Mouse (Mus musculus) heart, embryonic 16.5 days (tissue): ENCODE measurements around the gene Rhd. TPM values are rescaled to one million over a fixed set of nuclear protein-coding genes. Genes with fewer than 3 reads are reported as not detected.

Source experiments
- ATAC-seq: fragments of 200-750 bp; cut with Nextera tagmentation; replicated peaks from 2 replicates; pipeline ENCODE4 v1.8.0; 2017; ENCODE audit warnings: moderate number of reproducible peaks; ENCODE audit not compliant: insufficient read depth, low FRiP score; ENCODE audit errors: extremely low read depth
- H3K27ac ChIP-seq: fragments of 300-500 bp; sonication (generic); 2 replicates; pipeline ENCODE4 v1.5.1; 2014; ENCODE audit warnings: mild to moderate bottlenecking, low read length, control low read depth, moderate library complexity
- H3K27me3 ChIP-seq: fragments of 300-500 bp; sonication (generic); 2 replicates; pipeline ENCODE4 v1.6.1; 2014; ENCODE audit warnings: low read length, mixed read lengths; ENCODE audit not compliant: control insufficient read depth, insufficient read depth
- H3K36me3 ChIP-seq: fragments of 300-500 bp; sonication (generic); 2 replicates; pipeline ENCODE4 v1.6.1; 2014; ENCODE audit not compliant: control insufficient read depth, insufficient read depth
- H3K4me1 ChIP-seq: fragments of 300-500 bp; sonication (generic); 2 replicates; pipeline ENCODE4 v1.6.1; 2014; ENCODE audit warnings: low read length, mixed read lengths; ENCODE audit not compliant: control insufficient read depth, insufficient read depth
- H3K4me2 ChIP-seq: fragments of 300-500 bp; sonication (generic); 2 replicates; pipeline ENCODE4 v1.6.1; 2014; ENCODE audit warnings: low read depth, mild to moderate bottlenecking, control low read depth, low read length
- H3K4me3 ChIP-seq: fragments of 300-500 bp; sonication (generic); 2 replicates; pipeline ENCODE4 v1.5.1; 2014; ENCODE audit warnings: mild to moderate bottlenecking, control low read depth, low read length
- H3K9ac ChIP-seq: fragments of 300-500 bp; sonication (generic); 2 replicates; pipeline ENCODE4 v1.6.1; 2014; ENCODE audit warnings: low read length, control low read depth
- H3K9me3 ChIP-seq: fragments of 300-500 bp; sonication (generic); replicated peaks from 2 replicates; pipeline ENCODE4 v1.6.1; 2016; ENCODE audit warnings: low read length; ENCODE audit not compliant: control insufficient read depth
- whole genome bisulfite sequencing: fragments of 180-500 bp; shearing (Covaris S2); extraction: QIAGEN DNeasy Blood & Tissue Kit; methylation state at CpG from one replicate; pipeline ENCODE4 v1.1.7; 2014; 5-methylcytosine and 5-hydroxymethylcytosine counted together
- polyA plus RNA-seq: library from polyadenylated mRNA; unstranded; fragments of >200 nt; fragmentation: Nextera tagmentation; extraction: Ambion mirVana; gene quantifications from 2 replicates; pipeline ENCODE4 v1.2.1, GENCODE M21; 2015

The Rhd gene
- polyA plus RNA-seq, 1 experiment from 2014 or later = 4.3 TPM

- Histone ChIP-seq H3K4me1 (0 out of 2 replicates have a peak, but pooled peaks cover 3% of the 10 kb centered on the region), H3K9me3 (no peaks in the 10 kb centered on the region), H3K27ac (no peak overlapping the region), H3K4me2 (no peak overlapping the region), H3K27me3 (no peaks in the 10 kb centered on the region), H3K9ac (no peak overlapping the region), H3K36me3 (no peaks in the 10 kb centered on the region), H3K4me3 (no peak overlapping the region)
- 80% methylated on average over 9 of the region's 9 CpGs for WGBS
- ATAC-seq = no peak
Measured at GRCm38 (mm10) chr4:134876171-134876570, 11.8 kb downstream of the Rhd start.

DNA sequence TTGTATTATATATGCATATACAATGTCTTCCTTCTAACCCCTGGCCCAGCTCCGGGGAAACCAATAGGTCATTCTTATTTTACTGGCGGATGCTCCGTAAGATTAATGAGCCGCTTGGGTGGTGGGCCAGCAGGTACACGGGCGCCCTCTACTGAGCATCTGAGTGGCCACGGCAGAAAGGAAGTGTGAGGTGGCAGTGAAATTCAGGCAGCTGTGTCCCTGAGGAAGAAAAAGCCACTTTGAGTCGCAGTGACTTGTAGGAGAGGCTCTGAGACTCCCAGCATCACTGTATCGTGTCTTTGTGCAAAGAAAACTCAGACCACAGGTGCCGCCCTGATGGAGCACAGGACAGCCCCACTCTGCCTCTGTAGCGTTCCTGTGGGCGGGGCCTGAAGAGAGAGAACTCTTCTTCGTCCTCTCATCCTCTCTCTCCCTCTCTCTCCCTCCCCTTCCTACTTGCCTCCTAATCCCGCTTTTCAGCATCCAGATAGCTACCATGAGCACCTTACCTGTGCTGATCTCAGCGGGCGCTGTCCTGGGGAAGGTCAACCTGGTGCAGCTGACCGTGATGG, 15.2 kb downstream of the Rhd start:
- peak overlapping the region; percentile 53 for H3K9ac ChIP-seq
- peak overlapping the region; percentile 48 for H3K4me3 ChIP-seq
- H3K27me3 ChIP-seq = no peaks in the 10 kb centered on the region
- no peaks in the 10 kb centered on the region for H3K36me3 ChIP-seq
- no peaks in the 10 kb centered on the region for H3K9me3 ChIP-seq
- peak overlapping the region; percentile 70 for H3K4me2 ChIP-seq
- H3K27ac ChIP-seq = no peak overlapping the region
- 5% methylated on average over 17 of the region's 17 CpGs for WGBS
- ATAC-seq = no peak
- peaks cover 11% of the 10 kb centered on the region; the same call in 1 of the 2 replicates for H3K4me1 ChIP-seq

GRCm38 (mm10) chr4:134880041-134880440, 15.7 kb downstream of the Rhd start:
- H3K9me3 ChIP-seq = no peaks in the 10 kb centered on the region
- peak overlapping the region; percentile 70 for H3K4me2 ChIP-seq
- ATAC-seq = no peak
- no peak overlapping the region; the same call in 1 of the 2 replicates for H3K4me3 ChIP-seq
- no peaks in the 10 kb centered on the region for H3K36me3 ChIP-seq
- no peak overlapping the region for H3K27ac ChIP-seq
- H3K4me1 ChIP-seq = peaks cover 11% of the 10 kb centered on the region; the same call in 1 of the 2 replicates
- 36% methylated on average over 6 of the region's 6 CpGs for WGBS
- H3K27me3 ChIP-seq = no peaks in the 10 kb centered on the region
- H3K9ac ChIP-seq = peak overlapping the region; percentile 53; the same call in 1 of the 2 replicates

DNA sequence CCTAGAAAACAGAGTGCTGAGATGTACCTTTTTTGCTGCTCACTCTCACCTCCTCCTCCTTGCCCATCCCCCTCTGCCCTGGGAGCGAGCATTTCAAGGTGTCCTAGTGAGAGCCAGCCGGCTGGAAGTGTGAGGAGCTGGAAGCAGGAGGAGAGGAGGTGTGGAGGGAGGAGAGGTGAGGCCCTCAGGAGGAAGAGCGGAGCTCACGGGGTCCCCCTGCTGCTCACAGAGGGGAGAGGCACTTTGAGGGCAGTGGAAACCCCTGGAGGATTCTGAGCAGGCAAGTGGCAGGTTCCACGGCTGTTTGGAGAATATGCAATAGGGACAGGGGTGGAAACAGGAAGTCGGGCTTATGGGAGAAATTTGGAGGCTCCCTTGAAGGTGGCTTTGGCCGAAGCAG, 18.9 kb downstream of the Rhd start:
- no peak overlapping the region for H3K4me2 ChIP-seq
- H3K4me3 ChIP-seq = no peak overlapping the region
- peaks cover 11% of the 10 kb centered on the region; the same call in 1 of the 2 replicates for H3K4me1 ChIP-seq
- peak overlapping the region; percentile 82 for H3K27ac ChIP-seq
- no peaks in the 10 kb centered on the region for H3K36me3 ChIP-seq
- H3K9me3 ChIP-seq = no peaks in the 10 kb centered on the region
- ATAC-seq = 0 out of 2 replicates have a peak, but pooled peaks have one; percentile 24
- no peaks in the 10 kb centered on the region for H3K27me3 ChIP-seq
- 0 out of 2 replicates have a peak overlapping the region, but pooled peaks have one; percentile 4 for H3K9ac ChIP-seq
- 22% methylated on average over 7 of the region's 7 CpGs for WGBS

- WGBS = 54% methylated on average over 10 of the region's 10 CpGs
- ATAC-seq = peak; percentile 83
- Histone ChIP-seq H3K27ac (peak overlapping the region; percentile 82), H3K9ac (no peak overlapping the region), H3K4me1 (peaks cover 11% of the 10 kb centered on the region; the same call in 1 of the 2 replicates), H3K4me3 (no peak overlapping the region), H3K4me2 (peak overlapping the region; percentile 16; the same call in 1 of the 2 replicates), H3K27me3 (no peaks in the 10 kb centered on the region), H3K9me3 (0 out of 2 replicates have a peak, but pooled peaks cover under 1% of the 10 kb centered on the region), H3K36me3 (no peaks in the 10 kb centered on the region)
Measured at GRCm38 (mm10) chr4:134883808-134884207, 19.5 kb downstream of the Rhd start.

DNA sequence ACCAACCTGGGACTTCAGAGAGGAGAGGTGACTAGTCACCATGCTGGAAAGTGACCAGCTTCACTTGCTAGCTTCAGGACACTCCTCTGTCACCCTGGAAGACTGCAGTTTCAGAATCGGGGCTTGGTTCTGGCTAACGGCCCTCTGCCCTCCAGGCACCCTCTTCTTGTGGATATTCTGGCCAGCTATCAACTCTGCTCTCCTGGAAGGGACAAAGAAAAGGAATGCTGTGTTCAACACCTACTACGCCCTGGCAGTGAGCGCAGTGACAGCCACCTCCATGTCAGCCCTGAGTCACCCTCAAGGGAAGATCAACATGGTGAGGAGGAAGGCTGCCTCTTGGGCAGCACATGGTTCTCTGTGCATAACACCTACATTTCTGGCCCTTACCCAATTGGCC, 20.0 kb downstream of the Rhd start:
- 67% methylated on average over 4 of the region's 4 CpGs for WGBS
- Histone ChIP-seq H3K9ac (no peak overlapping the region), H3K36me3 (no peaks in the 10 kb centered on the region), H3K4me1 (peaks cover 11% of the 10 kb centered on the region; the same call in 1 of the 2 replicates), H3K4me3 (no peak overlapping the region), H3K27ac (peak overlapping the region; percentile 82), H3K9me3 (0 out of 2 replicates have a peak, but pooled peaks cover 3% of the 10 kb centered on the region), H3K4me2 (peak overlapping the region; percentile 16; the same call in 1 of the 2 replicates), H3K27me3 (no peaks in the 10 kb centered on the region)
- ATAC-seq = no peak

GRCm38 (mm10) chr4:134892096-134892495, 27.8 kb downstream of the Rhd start:
- ATAC-seq = no peak
- no peak overlapping the region for H3K9ac ChIP-seq
- no peaks in the 10 kb centered on the region for H3K27me3 ChIP-seq

DNA sequence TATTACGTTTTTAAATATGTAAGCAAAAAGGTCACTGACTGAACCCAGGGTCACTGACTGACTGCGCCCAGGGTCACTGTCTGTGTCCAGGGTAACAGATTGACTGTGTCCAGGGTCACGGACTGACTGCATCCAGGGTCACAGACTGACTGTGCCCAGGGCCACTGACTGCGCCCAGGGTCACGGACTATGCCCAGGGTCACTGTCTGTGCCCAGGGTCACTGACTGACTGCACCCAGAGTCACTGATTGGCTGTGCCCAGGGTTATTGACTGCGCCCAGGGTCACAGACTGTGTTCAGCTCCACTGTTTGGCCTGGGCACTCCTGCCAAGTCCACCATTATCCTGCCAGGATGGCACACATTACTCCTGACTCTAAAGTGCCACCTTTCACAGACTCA, 32.9 kb downstream of the Rhd start:
- Histone ChIP-seq H3K9me3 (no peaks in the 10 kb centered on the region), H3K36me3 (peaks cover 41% of the 10 kb centered on the region)

More at GRCm38 (mm10) chr4:134892096-134892495, 27.8 kb downstream of the Rhd start:
- H3K4me2 ChIP-seq = no peak overlapping the region
- 75% methylated on average over 6 of the region's 6 CpGs for WGBS
- H3K36me3 ChIP-seq = peaks cover 13% of the 10 kb centered on the region
- H3K4me1 ChIP-seq = no peaks in the 10 kb centered on the region
- no peak overlapping the region for H3K27ac ChIP-seq
- no peak overlapping the region for H3K4me3 ChIP-seq
- 0 out of 2 replicates have a peak, but pooled peaks cover 3% of the 10 kb centered on the region for H3K9me3 ChIP-seq

DNA sequence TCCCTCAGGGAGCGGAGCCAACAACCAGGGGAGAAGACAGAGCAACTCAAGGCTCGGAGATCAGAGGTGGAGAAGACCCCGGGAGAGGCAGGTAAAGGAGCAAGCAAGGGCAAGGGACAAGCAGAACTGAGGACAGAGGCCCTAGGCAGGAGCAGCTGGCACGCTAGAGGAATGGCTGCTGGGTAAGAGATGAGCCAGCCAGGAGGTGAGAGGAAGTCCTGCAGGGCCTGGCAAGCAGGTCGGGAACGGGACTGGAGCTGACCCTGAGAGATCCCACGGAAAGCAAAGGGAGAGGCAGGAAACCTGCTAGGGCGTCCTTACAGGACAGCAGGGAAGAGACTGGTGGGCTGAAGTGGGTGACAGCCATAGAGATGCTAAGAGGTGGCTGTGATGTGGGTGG, 36.8 kb downstream of the Rhd start:
- Histone ChIP-seq H3K27ac (no peak overlapping the region), H3K36me3 (peaks cover 66% of the 10 kb centered on the region), H3K27me3 (no peaks in the 10 kb centered on the region), H3K9ac (no peak overlapping the region), H3K4me1 (no peaks in the 10 kb centered on the region), H3K9me3 (no peaks in the 10 kb centered on the region), H3K4me3 (no peak overlapping the region), H3K4me2 (no peak overlapping the region)
- WGBS = 93% methylated on average over 8 of the region's 8 CpGs
- ATAC-seq = no peak

More for the DNA sequence above, 32.9 kb downstream of the Rhd start:
- ATAC-seq = no peak
- Histone ChIP-seq H3K4me3 (no peak overlapping the region), H3K4me2 (no peak overlapping the region), H3K4me1 (no peaks in the 10 kb centered on the region), H3K9ac (no peak overlapping the region), H3K27me3 (no peaks in the 10 kb centered on the region), H3K27ac (no peak overlapping the region)
- WGBS = 92% methylated on average over 6 of the region's 6 CpGs
